Mouse (Mus musculus): ENCODE data around the gene Vwa5b2. TPM values are rescaled to one million over a fixed set of nuclear protein-coding genes. Genes with fewer than 3 reads are reported as not detected.

Gene Vwa5b2
- under 1 TPM in 1 of 4 experiments, not detected in 3; 0.13 TPM for total RNA-seq (2022)

DNA sequence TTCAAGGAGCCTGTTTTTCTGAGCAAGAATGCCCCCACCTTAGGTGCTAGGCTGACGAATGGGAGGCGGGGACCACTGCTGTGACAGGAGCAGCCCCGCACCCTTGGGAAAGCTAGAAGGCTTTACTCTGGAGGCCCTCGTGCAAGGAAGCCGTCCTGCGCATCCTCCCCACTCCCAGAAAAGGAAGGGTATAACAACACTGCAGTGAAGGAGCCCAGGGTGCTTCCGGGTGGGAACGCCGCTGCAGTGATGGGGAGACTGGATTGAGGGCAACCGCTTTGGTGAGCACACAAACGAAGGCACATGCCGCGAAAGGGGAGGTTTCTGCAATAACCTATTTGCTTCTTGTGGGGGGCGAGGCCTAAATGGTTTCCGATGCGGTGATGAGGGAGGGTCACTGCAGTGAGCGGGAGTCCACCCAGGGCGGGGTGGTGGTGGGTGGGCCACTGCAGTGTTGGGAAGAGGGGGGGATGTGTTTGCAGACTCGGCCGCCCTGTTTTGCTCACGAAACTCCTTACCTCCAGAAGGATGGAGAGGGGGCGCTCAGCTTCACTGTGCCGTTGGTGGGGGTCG, at the start of gene Vwa5b2:
Vwa5b2 (plus strand) TSS at position 106 of the 573 bp plus-strand sequence.
- no peak for DNase-seq (ENCODE audit: low spot score in 2 of 2)

DNA sequence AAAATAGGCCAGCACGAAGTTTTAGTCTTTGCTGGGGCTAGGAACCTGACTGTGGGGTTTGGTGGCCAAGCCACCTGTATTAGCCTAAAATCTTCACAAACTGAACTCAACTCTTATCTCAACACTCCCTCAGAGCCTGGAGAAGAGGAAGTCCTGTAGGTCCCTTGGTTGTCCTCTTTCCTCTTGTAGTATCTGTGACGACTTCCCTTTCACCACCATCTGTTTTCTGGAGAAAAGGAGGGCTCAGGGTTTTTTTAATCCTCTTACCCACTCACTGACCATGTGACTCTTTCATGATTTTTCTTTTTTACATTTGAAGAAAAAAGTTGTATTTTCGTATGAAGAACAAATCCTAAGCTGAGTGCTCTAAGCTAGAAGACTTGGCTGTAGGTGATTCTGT, 49.6 kb upstream of the Vwa5b2 start:
- DNase-seq (ENCODE audit: low spot score in 2 of 2): no peak

DNA sequence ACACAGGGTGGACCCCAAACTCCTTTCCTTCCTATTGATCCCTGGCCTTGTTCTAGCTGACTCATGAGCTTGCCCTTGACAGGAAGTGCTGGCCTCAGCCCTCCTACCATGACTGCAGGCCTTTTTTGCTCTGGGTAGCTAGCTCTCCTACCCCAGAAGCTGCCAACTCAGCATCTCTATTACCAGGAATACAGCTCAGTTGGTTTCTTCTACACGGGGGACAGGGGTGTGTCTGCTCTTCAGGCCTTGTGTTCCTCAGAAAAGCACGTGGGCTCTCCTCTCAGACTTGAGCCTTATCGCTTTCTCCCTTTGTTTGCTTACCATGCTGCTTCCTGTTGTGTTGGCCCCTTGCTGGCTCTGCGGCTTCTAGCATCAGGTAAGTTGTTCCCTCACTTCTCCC, 48.8 kb upstream of the Vwa5b2 start:
- DNase-seq (ENCODE audit: low spot score in 2 of 2): no peak

DNA sequence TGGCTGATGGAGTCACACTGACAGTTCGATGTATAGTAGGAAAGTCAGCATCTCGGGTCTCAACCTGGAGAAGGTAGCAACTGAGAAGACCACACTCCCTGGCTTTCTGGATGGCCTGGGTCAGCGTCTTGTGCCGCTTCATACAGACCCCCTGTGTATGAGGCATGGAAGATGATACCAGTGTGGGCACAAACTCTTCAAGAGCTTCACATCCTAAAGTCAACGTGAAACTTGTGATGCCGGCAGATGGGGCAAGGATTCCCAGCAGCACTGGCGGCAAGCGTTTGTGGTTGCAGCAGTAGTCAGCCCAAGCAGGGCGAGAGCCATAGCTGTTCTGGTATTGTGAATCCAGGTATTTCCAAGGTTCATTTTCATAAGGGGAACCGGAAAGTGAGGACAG, 43.6 kb upstream of the Vwa5b2 start:
- DNase-seq (ENCODE audit: low spot score in 2 of 2): no peak

DNA sequence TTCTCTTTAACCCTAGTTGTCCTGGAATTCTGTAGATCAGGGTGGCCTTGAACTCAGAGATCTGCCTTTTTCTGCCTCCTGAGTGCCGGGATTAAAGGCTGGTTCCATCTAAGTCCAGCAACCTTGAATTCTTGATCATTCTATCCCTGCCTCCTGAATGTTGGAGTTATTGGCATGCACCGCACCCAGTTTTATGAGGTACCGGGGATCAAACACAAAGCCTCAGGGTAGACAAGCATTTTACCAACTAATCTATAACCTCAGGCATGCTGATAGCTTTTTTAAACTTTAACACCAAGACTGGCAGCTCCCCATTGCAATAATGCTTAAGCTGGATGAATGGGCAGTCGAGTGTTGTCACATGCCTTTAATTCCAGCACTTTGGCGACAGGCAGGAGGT, 41.8 kb upstream of the Vwa5b2 start:
- DNase-seq (ENCODE audit: low spot score in 2 of 2): no peak

DNA sequence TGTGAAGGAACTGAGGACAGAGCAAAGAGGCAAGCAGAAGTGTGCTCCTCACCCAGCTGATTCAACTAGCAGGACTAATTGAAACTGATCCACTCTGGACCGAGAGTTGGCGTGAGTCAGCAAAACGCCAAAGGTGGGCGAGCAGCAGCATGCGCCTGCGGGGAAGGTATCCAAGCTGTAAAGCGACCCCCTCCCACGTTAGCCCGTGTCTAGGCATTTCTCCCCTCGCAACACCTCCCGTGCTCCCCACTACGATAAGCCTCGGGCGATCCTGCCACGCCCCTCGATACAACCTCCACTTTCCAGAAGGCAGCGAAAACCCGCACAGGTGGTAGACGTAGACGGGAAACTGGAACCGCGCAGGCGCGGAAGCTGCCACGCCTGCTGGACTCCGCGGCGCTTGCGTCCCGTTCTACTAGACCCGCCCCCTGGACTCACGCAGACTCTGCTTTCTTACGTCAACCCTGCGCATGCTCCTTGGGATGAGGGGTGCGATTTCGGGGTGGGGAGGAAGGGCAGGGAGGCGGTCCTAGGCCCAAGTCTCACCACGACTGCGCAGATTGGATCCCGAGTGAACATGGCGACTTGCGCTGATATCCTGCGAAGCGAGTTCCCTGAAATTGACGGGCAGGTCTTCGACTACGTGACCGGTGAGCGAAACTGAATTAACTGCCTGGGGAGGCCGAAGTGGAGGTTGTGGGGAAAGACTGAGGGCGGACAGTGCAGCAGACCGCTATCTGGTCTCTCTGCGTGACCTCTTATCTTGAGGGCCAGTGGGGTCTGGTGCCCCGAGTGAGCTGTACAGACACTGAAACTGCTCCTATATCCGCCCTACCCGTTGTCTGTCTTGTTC, 40.9 kb upstream of the Vwa5b2 start, which contains the start of gene Abcf3:
Abcf3 (plus strand) TSS at position 482 of the 853 bp plus-strand sequence.
- DNase-seq (ENCODE audit: low spot score in 2 of 2): peak; percentile 95 to 97

DNA sequence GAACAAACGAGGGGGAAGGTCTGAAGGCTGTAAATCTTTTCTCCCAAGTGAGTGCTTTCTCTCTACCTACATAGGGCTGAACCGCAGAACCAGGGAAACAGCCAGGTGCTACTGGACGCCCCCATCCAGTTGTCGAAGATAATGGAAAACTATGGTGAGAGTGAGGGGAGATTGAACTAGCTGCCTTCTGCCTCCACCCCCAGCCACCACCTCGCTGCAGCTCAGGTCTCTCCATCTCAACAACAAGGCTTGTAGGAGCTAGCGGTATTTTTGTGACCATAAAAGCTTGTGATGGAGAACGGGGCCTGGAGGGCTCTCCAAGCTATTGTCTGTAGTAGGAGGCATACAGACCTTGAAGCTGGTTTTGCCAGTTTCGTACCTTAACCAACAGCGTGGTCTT, 40.1 kb upstream of the Vwa5b2 start:
- DNase-seq (ENCODE audit: low spot score in 2 of 2): no peak

DNA sequence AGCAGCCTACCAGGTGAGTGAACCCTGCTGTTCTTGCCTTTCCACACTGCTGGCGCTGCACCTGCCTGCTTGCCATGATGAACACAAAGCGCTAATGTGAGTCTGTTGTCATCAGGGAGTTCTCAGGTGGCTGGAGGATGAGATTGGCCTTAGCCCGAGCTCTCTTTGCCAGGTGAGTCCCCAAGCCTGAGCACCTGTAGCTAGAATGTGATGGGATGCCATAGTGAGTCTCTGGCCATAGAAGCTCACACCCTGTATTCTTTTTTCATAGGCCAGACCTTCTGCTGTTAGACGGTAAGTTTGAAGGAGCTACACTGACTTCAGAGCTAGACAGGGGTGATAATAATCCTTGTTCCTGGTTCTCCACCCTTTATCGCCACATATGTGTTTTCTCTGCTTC, 37.6 kb upstream of the Vwa5b2 start:
- DNase-seq (ENCODE audit: low spot score in 2 of 2): no peak

DNA sequence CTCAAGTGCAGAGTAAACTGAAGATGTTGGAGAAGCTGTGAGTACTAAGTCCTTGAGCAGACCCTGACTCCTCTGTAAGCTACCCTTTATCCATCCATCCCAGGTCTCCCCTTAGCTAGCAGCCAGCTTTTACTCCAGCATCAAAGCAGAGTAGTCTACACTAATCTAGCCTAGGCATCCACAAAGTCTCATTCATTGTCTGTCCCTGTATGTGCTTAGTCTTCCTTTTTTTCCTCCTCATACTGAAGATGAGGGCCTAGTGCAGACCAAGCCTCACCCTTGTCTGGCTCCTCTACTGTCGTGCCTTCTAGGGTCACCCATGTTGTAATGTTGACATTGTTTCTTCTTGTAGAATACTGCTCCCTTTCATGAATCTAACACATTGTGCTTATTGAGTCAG, 36.7 kb upstream of the Vwa5b2 start:
- DNase-seq (ENCODE audit: low spot score in 2 of 2): no peak

DNA sequence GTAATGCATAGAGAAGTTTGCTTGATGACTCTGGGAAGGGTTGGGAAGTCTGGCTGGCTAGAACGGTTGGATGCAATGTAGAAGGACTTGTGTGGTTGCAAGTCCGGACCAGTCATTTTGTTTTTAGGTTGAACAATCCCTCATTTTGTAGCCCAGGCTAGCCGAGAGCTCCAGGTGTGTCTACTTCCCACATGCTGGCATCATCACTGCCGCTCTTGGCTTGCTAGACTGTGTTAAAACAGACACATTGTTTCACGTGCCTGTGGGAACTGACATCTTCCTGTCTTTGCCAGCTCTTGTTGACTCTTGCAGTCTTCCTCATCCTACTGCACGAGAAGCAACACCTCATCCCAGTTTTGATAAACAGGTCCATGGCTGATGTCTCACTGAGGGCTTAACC, 34.3 kb upstream of the Vwa5b2 start:
- DNase-seq (ENCODE audit: low spot score in 2 of 2): no peak

DNA sequence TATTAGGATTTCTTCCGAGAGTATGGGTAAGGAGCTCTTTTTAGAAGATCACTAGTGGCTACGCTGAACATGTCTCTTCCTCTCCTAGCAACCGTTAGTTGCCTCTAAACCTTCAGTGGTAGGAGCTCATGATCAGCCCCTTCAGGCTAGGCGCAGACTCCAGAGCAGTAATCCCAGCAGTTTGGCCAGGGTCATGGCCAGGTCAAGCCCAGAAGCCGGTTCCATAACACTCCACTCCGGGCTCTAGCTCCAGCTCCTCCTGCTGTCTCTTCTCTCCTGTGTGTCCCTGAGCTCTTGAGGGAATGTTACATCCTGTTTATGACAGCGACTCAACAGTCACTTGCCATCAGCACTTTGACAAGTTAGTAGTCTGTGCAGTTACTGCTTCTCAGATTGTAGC, 31.9 kb upstream of the Vwa5b2 start:
- DNase-seq (ENCODE audit: low spot score in 2 of 2): no peak

DNA sequence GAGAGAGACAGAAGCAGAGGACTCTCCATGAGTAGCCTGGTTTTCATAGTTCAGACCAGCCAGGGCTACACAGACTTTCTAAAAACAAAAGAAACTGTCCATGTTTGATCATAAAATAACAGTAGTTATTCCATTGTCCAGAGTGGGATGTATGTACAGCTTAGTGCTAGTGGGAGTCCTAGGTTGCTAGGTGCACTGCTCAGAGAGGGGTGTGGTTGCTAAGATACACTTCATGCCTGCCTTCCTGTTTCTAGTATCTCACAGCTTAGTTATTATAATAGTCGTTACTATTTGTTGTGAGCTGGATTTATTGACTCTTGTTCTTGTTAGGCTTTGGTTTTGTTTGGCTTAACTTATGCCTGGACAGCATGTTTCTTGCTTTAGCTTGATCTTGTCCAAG, 24.2 kb upstream of the Vwa5b2 start:
- no peak for DNase-seq (ENCODE audit: low spot score in 2 of 2)

DNA sequence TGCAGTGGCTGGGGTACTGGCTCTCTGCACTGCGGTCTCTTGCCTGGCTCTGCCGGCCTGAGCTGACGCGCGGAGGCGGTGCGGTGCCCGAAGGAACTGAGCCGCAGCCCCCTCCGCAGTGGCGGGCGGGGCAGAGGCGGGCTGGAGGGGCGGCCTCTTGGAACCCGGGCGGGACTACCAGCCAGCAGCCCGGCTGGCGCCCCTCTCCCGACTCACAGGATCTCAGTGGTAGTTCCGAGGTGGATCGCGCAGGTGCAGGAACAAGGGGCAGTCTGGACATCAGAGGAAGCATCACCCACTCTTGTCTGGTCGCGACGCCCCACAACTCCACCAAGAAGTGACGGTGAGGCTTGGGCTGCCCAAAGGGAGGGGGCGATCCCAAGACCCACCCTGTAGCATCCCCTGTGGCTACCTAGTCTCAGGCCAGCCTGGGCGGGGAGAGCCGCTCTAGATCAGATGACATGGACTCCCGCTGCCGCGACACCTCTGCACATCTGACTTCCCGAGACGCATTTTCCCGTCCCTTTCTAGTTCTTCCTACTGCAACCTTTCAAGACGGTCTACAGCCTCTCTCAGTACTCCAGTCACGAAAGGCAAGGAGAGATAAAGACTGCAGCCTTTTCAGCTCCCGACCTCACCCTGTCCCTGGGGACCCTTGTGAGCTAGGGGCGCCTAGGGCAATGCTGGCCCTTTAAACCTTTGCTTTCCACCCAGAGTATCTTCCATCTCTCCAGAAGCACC, 838 bp downstream of the Vwa5b2 start:
- no peak for DNase-seq (ENCODE audit: low spot score in 2 of 2)

DNA sequence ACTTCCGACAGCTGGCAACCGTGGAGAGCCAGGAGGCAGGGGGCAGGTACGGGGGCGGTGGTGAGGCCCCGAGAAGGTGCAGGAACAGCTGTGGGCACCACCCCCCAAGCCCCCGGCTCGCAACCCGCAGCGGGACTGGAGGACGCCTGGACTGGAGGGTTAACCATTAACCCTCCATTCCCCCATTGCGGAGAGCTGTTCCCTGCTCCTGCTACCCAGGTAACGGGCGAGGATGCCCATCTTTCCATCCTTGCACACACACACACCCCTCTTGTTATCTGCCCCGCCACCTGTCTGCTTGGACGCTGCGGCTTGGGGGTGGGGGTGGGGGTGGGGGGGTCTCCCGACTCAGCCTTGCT, 1.4 kb downstream of the Vwa5b2 start:
- DNase-seq (ENCODE audit: low spot score in 2 of 2): no peak

DNA sequence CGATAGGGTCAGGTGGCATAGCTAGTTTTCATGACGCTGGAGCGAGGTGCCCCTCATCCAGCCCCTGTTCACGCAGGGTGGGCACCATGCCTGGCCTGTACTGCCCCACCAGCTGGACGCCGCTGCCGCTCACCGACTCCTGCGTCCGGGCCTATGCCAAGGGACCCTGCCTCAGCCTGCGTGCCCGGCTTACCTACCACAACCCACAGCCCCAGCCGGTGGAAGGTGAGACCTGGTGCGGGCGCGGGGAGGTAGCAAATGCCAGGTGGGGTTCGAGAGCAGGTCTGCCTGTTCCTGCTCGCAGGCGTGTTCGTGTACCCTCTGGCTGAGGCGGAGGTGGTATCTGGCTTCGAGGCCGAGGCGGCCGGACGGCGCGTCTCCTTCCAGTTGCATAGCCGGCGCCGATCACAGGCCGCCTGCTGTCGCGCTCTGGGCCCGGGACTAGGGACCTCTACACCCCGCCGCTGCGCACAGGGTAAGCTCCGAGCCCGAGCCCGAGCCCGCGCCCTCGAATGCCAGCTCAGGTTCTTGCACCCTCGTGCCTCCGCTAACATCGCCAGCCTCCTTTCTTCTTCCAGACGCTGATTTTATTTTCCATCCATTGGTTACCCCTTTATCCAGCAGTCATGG, 1.9 kb downstream of the Vwa5b2 start:
- DNase-seq (ENCODE audit: low spot score in 2 of 2): no peak

DNA sequence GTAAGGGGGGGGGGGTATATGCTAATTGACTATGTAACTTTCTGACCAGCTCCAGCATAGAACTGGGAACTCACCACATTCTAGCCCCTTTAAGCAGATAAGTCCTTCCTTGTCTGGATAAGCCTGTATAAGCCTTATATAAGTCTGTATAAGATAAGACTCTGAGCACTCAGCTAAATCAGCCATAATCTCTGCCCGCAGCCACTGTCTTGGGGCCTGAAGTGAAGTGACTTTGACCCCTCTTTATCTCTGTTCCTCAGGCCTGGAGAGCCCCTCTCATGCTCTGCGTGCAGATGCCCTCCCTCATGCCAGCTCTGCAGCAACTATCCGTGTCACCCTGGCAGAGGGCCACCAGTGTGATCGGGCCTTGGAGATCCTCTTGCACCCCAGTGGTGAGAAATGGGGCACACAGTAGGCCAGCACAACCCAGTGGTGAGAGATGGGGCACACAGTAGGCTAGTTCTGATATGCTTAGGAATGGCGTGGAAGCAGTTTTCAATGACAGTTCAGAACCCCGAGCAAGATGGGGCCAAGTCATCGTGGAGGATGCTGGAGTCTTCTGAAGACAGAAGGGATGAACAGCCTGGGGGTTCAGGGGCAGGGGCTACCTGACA, 5.9 kb downstream of the Vwa5b2 start:
- no peak for DNase-seq (ENCODE audit: low spot score in 2 of 2)

DNA sequence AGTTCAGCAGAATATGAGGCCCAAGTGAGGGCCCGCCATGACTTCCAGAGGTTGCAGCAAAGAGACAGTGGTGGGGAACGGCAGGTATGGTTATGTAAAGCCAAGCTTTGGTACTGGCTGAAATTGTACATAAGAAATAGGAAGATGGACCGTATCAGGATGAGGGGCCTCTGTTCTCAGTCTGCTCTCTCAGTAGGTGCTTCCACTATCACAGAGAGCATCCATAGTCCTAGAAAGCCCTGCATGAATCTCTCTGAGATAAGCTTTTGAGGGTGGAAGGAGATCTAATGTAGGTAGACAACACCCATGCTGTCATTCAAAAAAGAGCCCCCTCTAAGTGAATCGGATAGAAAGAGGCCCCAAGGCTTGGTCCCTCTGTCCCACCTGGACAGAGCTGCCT, 6.5 kb downstream of the Vwa5b2 start:
- no peak for DNase-seq (ENCODE audit: low spot score in 2 of 2)

DNA sequence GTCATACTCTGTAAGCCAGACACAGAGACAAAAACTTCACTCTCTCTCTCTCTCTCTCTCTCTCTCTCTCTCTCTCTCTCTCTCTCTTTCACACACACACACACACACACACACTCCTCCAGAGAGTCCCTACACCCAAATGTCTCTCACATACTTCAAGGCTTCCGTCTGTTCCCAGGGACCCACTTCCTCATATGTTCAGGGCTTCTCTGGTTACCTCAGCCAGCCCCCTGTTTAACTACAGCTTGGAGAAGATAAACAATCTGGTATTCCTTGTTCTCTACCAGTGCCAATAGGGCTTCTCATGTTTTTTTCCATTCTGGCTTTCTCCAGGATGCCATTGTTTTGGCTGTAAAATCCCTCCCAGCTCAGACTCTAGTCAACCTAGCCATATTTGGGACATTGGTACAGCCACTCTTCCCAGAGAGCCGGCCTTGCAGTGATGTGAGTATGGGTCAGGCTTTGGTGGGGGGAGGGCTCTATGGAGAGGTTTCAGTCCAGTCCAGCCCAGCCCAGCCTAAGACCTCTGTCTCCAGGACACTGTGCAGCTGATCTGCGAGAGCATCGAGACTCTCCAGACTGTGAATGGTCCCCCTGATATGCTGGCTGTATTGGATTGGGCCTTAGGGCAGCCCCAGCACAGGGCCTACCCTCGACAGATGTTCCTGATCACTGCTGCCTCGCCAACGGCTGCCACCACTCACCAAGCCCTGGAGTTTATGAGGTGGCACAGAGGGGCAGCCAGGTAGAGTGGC, 7.6 kb downstream of the Vwa5b2 start:
- no peak for DNase-seq (ENCODE audit: low spot score in 2 of 2)

DNA sequence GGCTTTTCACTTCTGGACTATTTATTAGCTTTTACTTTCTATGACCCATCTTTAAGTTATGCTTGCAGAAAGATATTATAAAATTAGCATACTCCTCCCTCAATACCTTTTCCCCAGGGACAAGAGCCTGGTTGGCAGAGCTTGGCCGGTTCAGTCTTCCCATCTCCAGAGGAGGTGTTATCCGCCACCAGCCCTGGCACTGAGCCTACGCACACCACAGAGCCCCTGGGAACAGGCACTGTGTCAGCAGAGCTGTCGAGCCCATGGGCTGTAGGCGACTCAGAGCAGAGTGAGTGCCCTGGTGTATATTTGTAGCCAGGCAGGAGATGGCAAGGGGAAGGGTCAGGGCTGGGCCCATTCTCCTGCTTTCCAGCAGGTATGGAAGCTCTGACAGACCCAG, 11.2 kb downstream of the Vwa5b2 start:
- no peak for DNase-seq (ENCODE audit: low spot score in 2 of 2)

DNA sequence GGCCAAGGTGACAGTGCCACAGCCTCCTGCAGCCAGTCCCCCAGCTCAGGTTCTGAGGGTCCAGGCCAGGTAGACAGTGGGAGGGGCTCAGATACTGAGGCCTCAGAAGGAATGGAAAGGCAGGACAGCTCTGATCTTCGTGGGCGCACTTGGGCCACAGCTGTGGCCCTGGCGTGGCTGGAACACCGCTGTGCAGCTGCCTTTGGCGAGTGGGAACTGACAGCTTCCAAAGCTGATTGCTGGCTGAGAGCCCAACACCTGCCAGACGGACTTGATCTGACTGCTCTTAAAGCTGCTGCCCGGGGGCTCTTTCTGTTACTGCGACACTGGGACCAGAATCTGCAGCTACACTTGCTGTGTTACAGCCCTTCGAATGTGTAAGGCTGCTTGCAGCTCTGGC, 15.4 kb downstream of the Vwa5b2 start:
- DNase-seq (ENCODE audit: low spot score in 2 of 2): no peak
